Mouse (Mus musculus) inflammation-experienced regulatory T-cells (primary cell): ENCODE results near the gene Zfp568. TPM values are rescaled to one million over a fixed set of nuclear protein-coding genes. Genes with fewer than 3 reads are reported as not detected.

ENCODE experiments used
- polyA plus RNA-seq, 2 experiments: library from polyadenylated mRNA; unstranded; fragments of 100-300 nt; shearing (Covaris generic); gene quantifications; one replicate each; pipeline ENCODE4 v1.2.1; 2017

Zfp568 gene
- 1 to 10 TPM; 8.0 to 8.3 TPM for polyA plus RNA-seq

GRCm38 (mm10) chr7:29983690-29984380, at the start of gene Zfp568:
TSS of gene Zfp568 (plus strand) at chr7:29983955.

GRCm38 (mm10) chr7:29953513-29954401, 30.0 kb upstream of the Zfp568 start, which contains the start of gene Zfp74:
TSS of gene Zfp74 (minus strand) at chr7:29954089.

GRCm38 (mm10) chr7:30050882-30051548, 67.3 kb downstream of the Zfp568 start, which contains the start of gene Zfp14:
TSS of gene Zfp14 (minus strand) at chr7:30051380.

GRCm38 (mm10) chr7:30072146-30073028, 88.6 kb downstream of the Zfp568 start, which contains the start of gene Zfp82:
TSS of gene Zfp82 (minus strand) at chr7:30072900.

Other genes starting within 250 kb of the Zfp568 start
- gene Zfp84, start 215.4 kb upstream of the Zfp568 start, polyA plus RNA-seq, result 10 to 100 TPM; 17.1 to 17.3 TPM
- 1 to 10 TPM; 1.1 to 1.9 TPM for gene Zfp30, start 200.0 kb upstream of the Zfp568 start, polyA plus RNA-seq
- gene Zfp790, start 167.8 kb upstream of the Zfp568 start, polyA plus RNA-seq, result 10 to 100 TPM; 18.8 to 32.3 TPM
- 1 to 10 TPM; 4.9 to 6.6 TPM for gene Zfp940, start 130.3 kb upstream of the Zfp568 start, polyA plus RNA-seq
- gene Zfp420, start 124.0 kb upstream of the Zfp568 start, polyA plus RNA-seq, result 10 to 100 TPM in 1 of 2 experiments, 1 to 10 TPM in 1; 9.9 to 11.0 TPM
- 1 to 10 TPM; 5.1 to 9.6 TPM for gene Zfp27, start 77.4 kb upstream of the Zfp568 start, polyA plus RNA-seq
- gene Zfp383, start 75.7 kb upstream of the Zfp568 start, polyA plus RNA-seq, result under 1 TPM; 0.64 to 0.82 TPM
- gene Zfp74, start 29.9 kb upstream of the Zfp568 start, polyA plus RNA-seq, result 10 to 100 TPM in 1 of 2 experiments, 1 to 10 TPM in 1; 7.1 to 11.7 TPM
- gene Zfp14, start 67.4 kb downstream of the Zfp568 start, polyA plus RNA-seq, result 10 to 100 TPM in 1 of 2 experiments, 1 to 10 TPM in 1; 4.5 to 10.7 TPM
- gene Zfp82, start 88.9 kb downstream of the Zfp568 start, polyA plus RNA-seq, result 10 to 100 TPM in 1 of 2 experiments, 1 to 10 TPM in 1; 9.1 to 18.0 TPM
- gene Gm26920, start 106.5 kb downstream of the Zfp568 start, polyA plus RNA-seq, result 1 to 10 TPM; 1.0 to 1.7 TPM
- gene Zfp566, start 106.6 kb downstream of the Zfp568 start, polyA plus RNA-seq, result 1 to 10 TPM; 9.8 to 9.9 TPM
- gene Zfp260, start 110.8 kb downstream of the Zfp568 start, polyA plus RNA-seq, result 10 to 100 TPM; 59.3 to 66.2 TPM
- 10 to 100 TPM in 1 of 2 experiments, 1 to 10 TPM in 1; 9.7 to 18.8 TPM for gene Zfp382, start 138.0 kb downstream of the Zfp568 start, polyA plus RNA-seq
- 10 to 100 TPM; 18.5 to 23.9 TPM for gene Zfp146, start 185.8 kb downstream of the Zfp568 start, polyA plus RNA-seq
- under 1 TPM in 1 of 2 experiments, not detected in 1; 0.43 TPM for gene Cox7a1, start 200.2 kb downstream of the Zfp568 start, polyA plus RNA-seq
- gene Capns1, start 214.9 kb downstream of the Zfp568 start, polyA plus RNA-seq, result 10 to 100 TPM; 81.2 to 88.6 TPM
- gene Polr2i, start 248.0 kb downstream of the Zfp568 start, polyA plus RNA-seq, result 10 to 100 TPM; 52.7 to 55.1 TPM
- 100 to 1,000 TPM; 106 to 120 TPM for gene Tbcb, start 248.3 kb downstream of the Zfp568 start, polyA plus RNA-seq